Comparison of ENCODE assay signal across 9 mouse cellular contexts in the genomic region with DNA sequence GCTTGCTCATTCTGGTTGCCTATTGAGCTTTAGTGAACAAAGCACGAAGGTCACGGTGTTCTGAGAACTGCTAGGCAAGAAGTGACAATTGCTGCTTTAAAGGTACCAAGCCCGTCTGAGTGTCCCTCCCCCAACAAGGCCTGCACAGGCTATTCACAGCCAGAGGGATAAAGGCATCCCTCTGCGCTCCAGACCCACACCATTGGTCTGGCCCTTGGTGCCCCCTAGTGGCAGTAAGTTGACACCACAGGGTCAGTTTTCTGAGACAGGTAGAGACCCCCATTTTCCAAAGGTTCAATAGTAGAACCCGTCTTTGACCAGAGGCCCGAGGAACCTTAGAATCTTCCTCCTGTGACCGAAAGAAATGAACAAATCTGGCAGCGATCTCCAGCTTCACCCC. TPM values are rescaled to one million over a fixed set of nuclear protein-coding genes. Genes with fewer than 3 reads are reported as not detected.
DNase-seq lines count a peak whose midpoint lies in the region; ATAC-seq and TF ChIP-seq lines count a peak whose summit lies in the region.
"Had no signal": no experiment of that assay in that cellular context is flagged by ENCODE, and none has a peak within 500 bp of the region (broad histone marks: within the 10 kb centered on the region; RNA-seq: fewer than 3 reads in every experiment).

No protein-coding gene starts in this region.

- TF ChIP-seq EP300 in lung, postnatal 0 days (IDR thresholded peaks at IDR 0.05), result no peak

- H3K4me2 ChIP-seq in heart, embryonic 12.5 days, result no peak overlapping the region
- H3K4me2 ChIP-seq in lung, postnatal 0 days (replicated peaks; ENCODE audit: low read depth, low read length), result no peak overlapping the region
- H3K4me2 ChIP-seq in hindbrain, embryonic 14.5 days (replicated peaks), result no peak overlapping the region

- no peaks in the 10 kb centered on the region for H3K4me1 ChIP-seq in thymus, adult 2 months (replicated peaks; ENCODE audit: control insufficient read depth, insufficient read depth, low read length)
- H3K4me1 ChIP-seq in heart, embryonic 12.5 days (replicated peaks), result no peaks in the 10 kb centered on the region
- no peaks in the 10 kb centered on the region for H3K4me1 ChIP-seq in lung, postnatal 0 days (ENCODE audit: insufficient read depth, low read depth, low read length)
- H3K4me1 ChIP-seq in hindbrain, embryonic 14.5 days (replicated peaks; ENCODE audit: control insufficient read depth, insufficient read depth, low read length), result no peaks in the 10 kb centered on the region

- no peak for ATAC-seq in cerebellum, adult (ENCODE audit: insufficient number of reproducible peaks, low FRiP score, low TSS enrichment)
- ATAC-seq in heart, embryonic 12.5 days (ENCODE audit: insufficient number of reproducible peaks, low FRiP score), result peak; percentile 54; the same call in 1 of the 2 replicates
- peak; percentile 48 for ATAC-seq in lung, postnatal 0 days
- no peak for ATAC-seq in hindbrain, embryonic 14.5 days (ENCODE audit: low FRiP score)

- no peaks in the 10 kb centered on the region for H3K27me3 ChIP-seq in thymus, adult 2 months (ENCODE audit: control insufficient read depth, insufficient read depth, low read length)
- peaks cover 15% of the 10 kb centered on the region; the same call in 1 of the 2 replicates for H3K27me3 ChIP-seq in heart, embryonic 12.5 days (replicated peaks)
- H3K27me3 ChIP-seq in lung, postnatal 0 days (replicated peaks; ENCODE audit: insufficient read depth, low read length), result no peaks in the 10 kb centered on the region
- no peaks in the 10 kb centered on the region for H3K27me3 ChIP-seq in hindbrain, embryonic 14.5 days (ENCODE audit: control insufficient read depth, insufficient read depth, low read length)

- H3K27ac ChIP-seq in thymus, adult 2 months (ENCODE audit: control insufficient read depth, insufficient read depth, low read length), result no peak overlapping the region
- H3K27ac ChIP-seq in heart, embryonic 12.5 days (ENCODE audit: poor library complexity, severe bottlenecking), result no peak overlapping the region
- H3K27ac ChIP-seq in lung, postnatal 0 days (ENCODE audit: low read length), result no peak overlapping the region
- no peak overlapping the region for H3K27ac ChIP-seq in hindbrain, embryonic 14.5 days

- TF ChIP-seq POLR2A in thymus, adult 2 months (IDR thresholded peaks at IDR 0.05; ENCODE audit: control insufficient read depth, extremely low read depth, insufficient read depth, low read length, poor library complexity), result no peak

- 53% methylated on average over 8 of the region's 8 CpGs for WGBS in thymus, adult 2 months
- 38% methylated on average over 8 of the region's 8 CpGs for WGBS in heart, embryonic 12.5 days
- WGBS in lung, postnatal 0 days, result 44% methylated on average over 8 of the region's 8 CpGs
- WGBS in hindbrain, embryonic 14.5 days, result 45% methylated on average over 8 of the region's 8 CpGs

- H3K4me3 ChIP-seq in thymus, adult 2 months (ENCODE audit: control insufficient read depth, insufficient read depth, low read length), result no peak overlapping the region
- no peak overlapping the region for H3K4me3 ChIP-seq in heart, embryonic 12.5 days
- no peak overlapping the region for H3K4me3 ChIP-seq in lung, postnatal 0 days (ENCODE audit: low read depth, low read length)
- no peak overlapping the region for H3K4me3 ChIP-seq in hindbrain, embryonic 14.5 days (replicated peaks; ENCODE audit: low read length)

- TF ChIP-seq CTCF in thymus, adult 2 months (IDR thresholded peaks at IDR 0.05; ENCODE audit: borderline replicate concordance, control insufficient read depth, extremely low read depth, insufficient read depth, low read length, poor library complexity), result peak; percentile 31; the same call in 1 of the 2 replicates
- TF ChIP-seq CTCF in lung, postnatal 0 days (IDR thresholded peaks at IDR 0.05), result peak; percentile 82

- DNase-seq in cerebellum, postnatal 25 days, result peak; percentile 8 to 19
- DNase-seq in thymus, adult 2 months, result peak; percentile 16
- no peak for DNase-seq in thymus, postnatal 14 days
- peak; percentile 53 for DNase-seq in lung, postnatal 0 days (ENCODE audit: low spot score)
- peak; percentile 17 for DNase-seq in yolk sac, embryonic 10.5 days (ENCODE audit: low spot score)
- no peak for DNase-seq in hindbrain, embryonic 14.5 days (ENCODE audit: low spot score)

- H3K9ac ChIP-seq in heart, embryonic 12.5 days, result no peak overlapping the region
- H3K9ac ChIP-seq in lung, postnatal 0 days (replicated peaks; ENCODE audit: low read depth), result no peak overlapping the region
- no peak overlapping the region for H3K9ac ChIP-seq in hindbrain, embryonic 14.5 days

- H3K36me3 ChIP-seq in thymus, adult 2 months (ENCODE audit: control insufficient read depth, insufficient read depth, low read length), result no peaks in the 10 kb centered on the region
- H3K36me3 ChIP-seq in heart, embryonic 12.5 days, result no peaks in the 10 kb centered on the region
- no peaks in the 10 kb centered on the region for H3K36me3 ChIP-seq in lung, postnatal 0 days (ENCODE audit: insufficient read depth, low read length)
- no peaks in the 10 kb centered on the region for H3K36me3 ChIP-seq in hindbrain, embryonic 14.5 days (replicated peaks; ENCODE audit: control insufficient read depth, insufficient read depth)

- no peaks in the 10 kb centered on the region for H3K9me3 ChIP-seq in heart, embryonic 12.5 days (replicated peaks)
- no peaks in the 10 kb centered on the region for H3K9me3 ChIP-seq in lung, postnatal 0 days (ENCODE audit: low read length)
- no peaks in the 10 kb centered on the region for H3K9me3 ChIP-seq in hindbrain, embryonic 14.5 days (ENCODE audit: control insufficient read depth, low read length)

RNA-seq across cellular contexts. Expression of a gene that starts 14.3 kb away (rescaled TPM):
- 0.15 TPM in 2 replicates for polyA plus RNA-seq in thymus, adult 2 months (2012; rRNA removed)
- not detected in 2 replicates for polyA plus RNA-seq in heart, embryonic 12.5 days (2016; fragmentation: Nextera tagmentation; extraction: Ambion mirVana)
- 0.04 TPM in 1 of 2 replicates, not detected in the other for polyA plus RNA-seq in lung, postnatal 0 days (2015; fragmentation: Nextera tagmentation; extraction: Ambion mirVana)
- not detected in 2 replicates for polyA plus RNA-seq in hindbrain, embryonic 14.5 days (2014; fragmentation: Nextera tagmentation; extraction: Ambion mirVana)
- polyA plus RNA-seq: heart, embryonic 14.5 days had no signal

RNA-seq across cellular contexts. Expression of a gene that starts 16.4 kb away (rescaled TPM):
- polyA plus RNA-seq in thymus, adult 2 months (2012; rRNA removed), result 0.39 and 0.78 TPM in 2 replicates
- polyA plus RNA-seq in heart, embryonic 12.5 days (2016; fragmentation: Nextera tagmentation; extraction: Ambion mirVana), result 0.17 and 0.28 TPM in 2 replicates
- polyA plus RNA-seq in lung, postnatal 0 days (2015; fragmentation: Nextera tagmentation; extraction: Ambion mirVana), result 0.32 and 0.89 TPM in 2 replicates
- polyA plus RNA-seq in hindbrain, embryonic 14.5 days (2014; fragmentation: Nextera tagmentation; extraction: Ambion mirVana), result 0.22 TPM in 1 of 2 replicates, not detected in the other

RNA-seq across cellular contexts. Expression of a gene that starts 40.2 kb away (rescaled TPM):
- polyA plus RNA-seq in thymus, adult 2 months (2012; rRNA removed), result 0.84 TPM in 2 replicates
- polyA plus RNA-seq in heart, embryonic 12.5 days (2016; fragmentation: Nextera tagmentation; extraction: Ambion mirVana), result not detected in 2 replicates
- not detected in 2 replicates for polyA plus RNA-seq in lung, postnatal 0 days (2015; fragmentation: Nextera tagmentation; extraction: Ambion mirVana)
- not detected in 2 replicates for polyA plus RNA-seq in hindbrain, embryonic 14.5 days (2014; fragmentation: Nextera tagmentation; extraction: Ambion mirVana)
- polyA plus RNA-seq: heart, embryonic 14.5 days had no signal

Comparison
In these comparisons a context has a peak if more than half of its experiments do, and no peak if none do; other contexts are left out.
1. DNase-seq: peak in cerebellum, postnatal 25 days (2 of 2), thymus, adult 2 months (single experiment), lung, postnatal 0 days (single experiment) and yolk sac, embryonic 10.5 days (single experiment); none in thymus, postnatal 14 days (single experiment) and hindbrain, embryonic 14.5 days (single experiment).
2. ATAC-seq: peak in heart, embryonic 12.5 days (single experiment) and lung, postnatal 0 days (single experiment); none in cerebellum, adult (single experiment) and hindbrain, embryonic 14.5 days (single experiment).